Mouse (Mus musculus): ENCODE data around the gene Bcl2l10. TPM values are rescaled to one million over a fixed set of nuclear protein-coding genes. Genes with fewer than 3 reads are reported as not detected.

The Bcl2l10 gene
- polyA plus RNA-seq, 1 experiment from 2014 or later: not detected

- Histone ChIP-seq H3K4me1 (ENCODE audit: control insufficient read depth, insufficient read depth, low read length) (no peaks in the 10 kb centered on the region), H3K9me3 (ENCODE audit: control insufficient read depth, low read length) (no peaks in the 10 kb centered on the region), H3K36me3 (ENCODE audit: control insufficient read depth, insufficient read depth, low read length) (peaks cover 48% of the 10 kb centered on the region), H3K27me3 (ENCODE audit: control insufficient read depth, insufficient read depth, low read length) (no peaks in the 10 kb centered on the region), H3K27ac (replicated peaks; ENCODE audit: low read depth, low read length) (no peak overlapping the region), H3K4me2 (ENCODE audit: low read length) (no peak overlapping the region), H3K4me3 (replicated peaks; ENCODE audit: low read depth, low read length) (no peak overlapping the region), H3K9ac (replicated peaks; ENCODE audit: low read length) (no peak overlapping the region)
- DNase-seq: no peak
- WGBS: 92% methylated on average over 3 of the region's 3 CpGs
- ATAC-seq (ENCODE audit: low FRiP score, low TSS enrichment): no peak
These were observed 19.5 kb upstream of the Bcl2l10 start for GRCm38 (mm10) chr9:75328047-75328446.

DNA sequence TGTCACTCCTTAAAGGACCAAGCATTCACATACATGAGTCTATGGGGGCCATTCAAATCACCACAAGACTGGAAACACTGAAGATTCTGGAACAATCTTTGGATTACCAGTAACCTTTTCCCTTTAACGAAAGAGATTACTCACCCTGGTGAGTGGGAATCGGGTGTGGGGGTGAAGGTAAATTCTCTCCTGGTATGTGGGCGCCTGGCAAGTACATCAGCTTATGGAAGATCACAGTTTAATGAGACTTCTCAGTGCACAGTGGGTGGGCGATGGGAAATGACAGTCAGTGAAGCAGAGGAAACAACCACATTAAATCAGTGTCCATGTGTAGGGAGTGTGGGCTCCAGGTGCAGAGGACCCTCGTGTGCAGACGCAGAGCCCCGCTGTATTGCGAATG, 16.7 kb upstream of the Bcl2l10 start:
- Histone ChIP-seq H3K4me3 (replicated peaks; ENCODE audit: low read depth, low read length) (no peak overlapping the region), H3K36me3 (ENCODE audit: control insufficient read depth, insufficient read depth, low read length) (peaks cover 61% of the 10 kb centered on the region), H3K4me2 (ENCODE audit: low read length) (no peak overlapping the region), H3K27ac (replicated peaks; ENCODE audit: low read depth, low read length) (no peak overlapping the region), H3K9ac (replicated peaks; ENCODE audit: low read length) (no peak overlapping the region), H3K9me3 (ENCODE audit: control insufficient read depth, low read length) (no peaks in the 10 kb centered on the region), H3K4me1 (ENCODE audit: control insufficient read depth, insufficient read depth, low read length) (no peaks in the 10 kb centered on the region), H3K27me3 (ENCODE audit: control insufficient read depth, insufficient read depth, low read length) (no peaks in the 10 kb centered on the region)
- 91% methylated on average over 8 of the region's 8 CpGs for WGBS
- DNase-seq (no peak), ATAC-seq (ENCODE audit: low FRiP score, low TSS enrichment) (no peak)

DNA sequence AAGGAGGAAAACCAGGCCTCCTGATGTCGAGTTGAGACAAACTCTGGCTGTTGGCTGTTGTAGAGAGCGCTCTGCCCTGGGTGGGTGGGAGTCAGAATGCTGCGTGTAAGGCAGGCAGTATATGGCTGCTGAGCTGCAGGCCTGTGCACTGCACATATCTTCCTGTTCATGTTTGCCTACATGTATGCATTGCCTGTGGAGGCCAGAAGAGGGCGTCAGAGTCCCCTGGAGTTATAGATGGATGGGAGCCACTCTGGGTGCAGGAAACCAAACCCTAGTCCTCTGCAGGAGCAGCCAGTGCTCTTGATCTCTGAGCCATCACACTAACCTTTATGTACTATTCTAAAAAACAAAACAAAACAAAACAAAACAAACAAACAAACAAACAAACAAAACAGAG, 13.1 kb upstream of the Bcl2l10 start:
- ATAC-seq (ENCODE audit: low FRiP score, low TSS enrichment): no peak
- H3K36me3 ChIP-seq (ENCODE audit: control insufficient read depth, insufficient read depth, low read length): peaks cover 85% of the 10 kb centered on the region
- WGBS: 92% methylated on average over 4 of the region's 4 CpGs

GRCm38 (mm10) chr9:75338016-75338415, 9.5 kb upstream of the Bcl2l10 start:
- Histone ChIP-seq H3K9ac (replicated peaks; ENCODE audit: low read length) (no peak overlapping the region), H3K4me3 (replicated peaks; ENCODE audit: low read depth, low read length) (no peak overlapping the region), H3K36me3 (ENCODE audit: control insufficient read depth, insufficient read depth, low read length) (peaks cover 78% of the 10 kb centered on the region), H3K27me3 (ENCODE audit: control insufficient read depth, insufficient read depth, low read length) (no peaks in the 10 kb centered on the region), H3K4me2 (ENCODE audit: low read length) (no peak overlapping the region), H3K27ac (replicated peaks; ENCODE audit: low read depth, low read length) (no peak overlapping the region), H3K4me1 (ENCODE audit: control insufficient read depth, insufficient read depth, low read length) (no peaks in the 10 kb centered on the region), H3K9me3 (ENCODE audit: control insufficient read depth, low read length) (no peaks in the 10 kb centered on the region)
- 95% methylated on average over 6 of the region's 6 CpGs for WGBS
- no peak for DNase-seq
- no peak for ATAC-seq (ENCODE audit: low FRiP score, low TSS enrichment)

More for the DNA sequence above, 13.1 kb upstream of the Bcl2l10 start:
- H3K27ac ChIP-seq (replicated peaks; ENCODE audit: low read depth, low read length): no peak overlapping the region
- H3K4me3 ChIP-seq (replicated peaks; ENCODE audit: low read depth, low read length): no peak overlapping the region
- no peaks in the 10 kb centered on the region for H3K4me1 ChIP-seq (ENCODE audit: control insufficient read depth, insufficient read depth, low read length)
- no peaks in the 10 kb centered on the region for H3K27me3 ChIP-seq (ENCODE audit: control insufficient read depth, insufficient read depth, low read length)
- H3K9me3 ChIP-seq (ENCODE audit: control insufficient read depth, low read length): no peaks in the 10 kb centered on the region
- no peak for DNase-seq
- no peak overlapping the region for H3K4me2 ChIP-seq (ENCODE audit: low read length)
- no peak overlapping the region for H3K9ac ChIP-seq (replicated peaks; ENCODE audit: low read length)

- no peaks in the 10 kb centered on the region for H3K27me3 ChIP-seq (ENCODE audit: control insufficient read depth, insufficient read depth, low read length)
- no peak for ATAC-seq (ENCODE audit: low FRiP score, low TSS enrichment)
- WGBS: 84% methylated on average over 4 of the region's 4 CpGs
- H3K4me2 ChIP-seq (ENCODE audit: low read length): no peak overlapping the region
- no peak for DNase-seq
- H3K4me3 ChIP-seq (replicated peaks; ENCODE audit: low read depth, low read length): no peak overlapping the region
- peaks cover 70% of the 10 kb centered on the region for H3K36me3 ChIP-seq (ENCODE audit: control insufficient read depth, insufficient read depth, low read length)
- H3K9ac ChIP-seq (replicated peaks; ENCODE audit: low read length): no peak overlapping the region
- H3K27ac ChIP-seq (replicated peaks; ENCODE audit: low read depth, low read length): no peak overlapping the region
- no peaks in the 10 kb centered on the region for H3K4me1 ChIP-seq (ENCODE audit: control insufficient read depth, insufficient read depth, low read length)
- no peaks in the 10 kb centered on the region for H3K9me3 ChIP-seq (ENCODE audit: control insufficient read depth, low read length)
These were observed 5.1 kb upstream of the Bcl2l10 start for GRCm38 (mm10) chr9:75342433-75342832.

DNA sequence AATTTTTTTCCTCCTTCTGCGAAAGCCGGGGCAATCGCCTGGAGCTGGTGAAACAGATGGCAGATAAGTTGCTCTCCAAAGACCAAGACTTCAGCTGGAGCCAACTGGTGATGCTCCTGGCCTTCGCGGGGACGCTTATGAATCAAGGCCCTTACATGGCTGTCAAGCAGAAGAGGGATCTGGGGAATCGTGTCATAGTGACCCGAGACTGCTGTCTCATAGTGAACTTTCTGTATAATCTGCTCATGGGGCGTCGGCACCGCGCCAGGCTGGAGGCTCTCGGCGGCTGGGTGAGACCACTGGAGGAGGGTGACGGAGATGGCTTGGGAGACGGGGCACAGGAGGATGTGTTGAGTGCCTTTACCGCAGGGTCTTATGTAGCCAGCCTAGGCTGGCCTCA, 508 bp downstream of the Bcl2l10 start:
- no peak overlapping the region for H3K27ac ChIP-seq (replicated peaks; ENCODE audit: low read depth, low read length)
- DNase-seq: no peak
- WGBS: 94% methylated on average over 17 of the region's 17 CpGs
- peaks cover 26% of the 10 kb centered on the region for H3K36me3 ChIP-seq (ENCODE audit: control insufficient read depth, insufficient read depth, low read length)
- H3K27me3 ChIP-seq (ENCODE audit: control insufficient read depth, insufficient read depth, low read length): no peaks in the 10 kb centered on the region
- no peak for ATAC-seq (ENCODE audit: low FRiP score, low TSS enrichment)
- H3K9ac ChIP-seq (replicated peaks; ENCODE audit: low read length): no peak overlapping the region
- H3K4me1 ChIP-seq (ENCODE audit: control insufficient read depth, insufficient read depth, low read length): no peaks in the 10 kb centered on the region
- H3K4me3 ChIP-seq (replicated peaks; ENCODE audit: low read depth, low read length): no peak overlapping the region
- H3K9me3 ChIP-seq (ENCODE audit: control insufficient read depth, low read length): no peaks in the 10 kb centered on the region
- H3K4me2 ChIP-seq (ENCODE audit: low read length): no peak overlapping the region

DNA sequence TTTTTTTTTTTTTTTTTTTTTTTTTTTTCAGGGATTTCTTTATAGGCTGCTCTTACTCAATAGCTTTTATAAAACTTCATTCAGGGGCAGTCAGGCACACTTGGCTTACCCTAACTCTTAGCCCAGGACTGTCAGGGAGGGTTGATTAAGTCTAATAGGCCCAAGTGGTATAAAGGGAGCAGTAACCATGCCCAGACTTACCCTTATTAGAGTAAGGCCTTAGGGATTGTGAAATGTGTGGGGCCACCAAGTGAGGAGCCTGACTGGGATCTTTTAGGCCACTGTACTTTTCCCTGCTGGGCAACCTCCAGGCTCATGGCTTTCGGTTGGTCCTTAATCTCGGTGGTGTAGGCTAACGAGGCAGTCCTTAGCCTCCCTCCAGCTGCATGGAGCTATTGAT, 1.1 kb downstream of the Bcl2l10 start:
- WGBS: 58% methylated on average over 3 of the region's 3 CpGs
- no peaks in the 10 kb centered on the region for H3K4me1 ChIP-seq (ENCODE audit: control insufficient read depth, insufficient read depth, low read length)
- H3K36me3 ChIP-seq (ENCODE audit: control insufficient read depth, insufficient read depth, low read length): peaks cover 26% of the 10 kb centered on the region
- H3K27ac ChIP-seq (replicated peaks; ENCODE audit: low read depth, low read length): no peak overlapping the region
- no peaks in the 10 kb centered on the region for H3K9me3 ChIP-seq (ENCODE audit: control insufficient read depth, low read length)
- no peak for ATAC-seq (ENCODE audit: low FRiP score, low TSS enrichment)
- no peak overlapping the region for H3K4me3 ChIP-seq (replicated peaks; ENCODE audit: low read depth, low read length)
- no peak overlapping the region for H3K4me2 ChIP-seq (ENCODE audit: low read length)
- DNase-seq: no peak
- no peaks in the 10 kb centered on the region for H3K27me3 ChIP-seq (ENCODE audit: control insufficient read depth, insufficient read depth, low read length)
- no peak overlapping the region for H3K9ac ChIP-seq (replicated peaks; ENCODE audit: low read length)

- no peak overlapping the region for H3K27ac ChIP-seq (replicated peaks; ENCODE audit: low read depth, low read length)
- ATAC-seq (ENCODE audit: low FRiP score, low TSS enrichment) (no peak), DNase-seq (no peak)
- no peak overlapping the region for H3K4me2 ChIP-seq (ENCODE audit: low read length)
- H3K9me3 ChIP-seq (ENCODE audit: control insufficient read depth, low read length): no peaks in the 10 kb centered on the region
- no peaks in the 10 kb centered on the region for H3K4me1 ChIP-seq (ENCODE audit: control insufficient read depth, insufficient read depth, low read length)
- no peak overlapping the region for H3K4me3 ChIP-seq (replicated peaks; ENCODE audit: low read depth, low read length)
- H3K9ac ChIP-seq (replicated peaks; ENCODE audit: low read length): no peak overlapping the region
- H3K27me3 ChIP-seq (ENCODE audit: control insufficient read depth, insufficient read depth, low read length): no peaks in the 10 kb centered on the region
- no peaks in the 10 kb centered on the region for H3K36me3 ChIP-seq (ENCODE audit: control insufficient read depth, insufficient read depth, low read length)
- WGBS: 76% methylated on average over 8 of the region's 8 CpGs
These were observed 5.5 kb downstream of the Bcl2l10 start for GRCm38 (mm10) chr9:75353094-75353493.

- DNase-seq: no peak
- WGBS: 89% methylated on average over 4 of the region's 4 CpGs
- no peaks in the 10 kb centered on the region for H3K27me3 ChIP-seq (ENCODE audit: control insufficient read depth, insufficient read depth, low read length)
These were observed 8.2 kb downstream of the Bcl2l10 start for GRCm38 (mm10) chr9:75355783-75356182.

More at GRCm38 (mm10) chr9:75355783-75356182, 8.2 kb downstream of the Bcl2l10 start:
- no peak overlapping the region for H3K9ac ChIP-seq (replicated peaks; ENCODE audit: low read length)
- H3K4me1 ChIP-seq (ENCODE audit: control insufficient read depth, insufficient read depth, low read length): no peaks in the 10 kb centered on the region
- no peaks in the 10 kb centered on the region for H3K36me3 ChIP-seq (ENCODE audit: control insufficient read depth, insufficient read depth, low read length)
- no peaks in the 10 kb centered on the region for H3K9me3 ChIP-seq (ENCODE audit: control insufficient read depth, low read length)
- H3K4me3 ChIP-seq (replicated peaks; ENCODE audit: low read depth, low read length): no peak overlapping the region
- ATAC-seq (ENCODE audit: low FRiP score, low TSS enrichment): no peak
- no peak overlapping the region for H3K4me2 ChIP-seq (ENCODE audit: low read length)
- H3K27ac ChIP-seq (replicated peaks; ENCODE audit: low read depth, low read length): no peak overlapping the region

Data from midbrain, embryonic 14.5 days (tissue).